Mouse (Mus musculus): ENCODE data around the gene Inhbe. TPM values are rescaled to one million over a fixed set of nuclear protein-coding genes. Genes with fewer than 3 reads are reported as not detected.

Gene Inhbe
- total and polyA plus RNA-seq, 2 experiments from 2014 or later, result not detected

- ATAC-seq (peak; percentile 12; the same call in 1 of the 2 replicates), DNase-seq (ENCODE audit: low spot score) (peak; percentile 75)
- Histone ChIP-seq H3K4me2 (ENCODE audit: low read depth, low read length) (peak overlapping the region; percentile 68), H3K27ac (peak overlapping the region; percentile 48; the same call in 1 of the 2 replicates), H3K4me3 (ENCODE audit: low read length) (peak overlapping the region; percentile 37), H3K27me3 (ENCODE audit: insufficient read depth, low read length) (peaks cover 13% of the 10 kb centered on the region; the same call in 1 of the 2 replicates), H3K36me3 (ENCODE audit: insufficient read depth, low read length) (no peaks in the 10 kb centered on the region), H3K9ac (replicated peaks; ENCODE audit: low read length) (peak overlapping the region; percentile 28; the same call in 1 of the 2 replicates), H3K4me1 (ENCODE audit: insufficient read depth, low read length) (peaks cover 11% of the 10 kb centered on the region), H3K9me3 (ENCODE audit: low read length) (no peaks in the 10 kb centered on the region)
- under 1% methylated on average over 40 of the region's 42 CpGs for WGBS
- no peak for TF ChIP-seq CTCF (IDR thresholded peaks at IDR 0.05; ENCODE audit: low read depth)
Measured at GRCm38 (mm10) chr10:127339683-127340576, 14.3 kb downstream of the Inhbe start.

GRCm38 (mm10) chr10:127338930-127339682, 15.1 kb downstream of the Inhbe start:
- peak overlapping the region; percentile 68 for H3K4me2 ChIP-seq (ENCODE audit: low read depth, low read length)

DNA sequence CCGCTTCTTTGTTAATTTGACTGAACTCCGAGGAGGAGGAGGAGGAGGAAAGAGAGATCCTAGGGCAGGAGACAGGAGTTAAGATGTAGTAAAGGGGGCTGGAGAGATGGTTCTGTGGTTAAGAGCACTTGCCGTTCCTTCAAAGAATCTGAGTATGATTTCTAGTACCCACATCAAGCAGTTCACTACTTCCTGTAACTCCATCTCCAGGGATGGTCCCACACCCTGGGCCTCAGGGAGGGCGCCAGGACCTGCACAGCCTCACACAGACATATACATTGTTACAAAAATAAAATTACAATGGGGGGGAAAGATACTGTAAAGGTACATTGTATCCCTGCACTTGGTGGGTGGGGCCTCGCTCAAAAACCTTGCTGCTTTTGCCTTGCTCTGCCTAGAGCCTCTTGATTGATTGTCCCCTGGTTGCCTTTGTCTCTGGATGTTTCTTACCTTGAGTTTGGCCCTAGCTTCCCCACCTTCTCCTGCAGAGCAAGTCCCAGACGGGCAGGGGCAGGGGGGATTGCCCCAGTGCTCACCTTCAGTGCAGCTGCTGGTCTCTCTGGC, 16.6 kb downstream of the Inhbe start:
- TF ChIP-seq CTCF (IDR thresholded peaks at IDR 0.05; ENCODE audit: low read depth), result no peak
- Histone ChIP-seq H3K9me3 (ENCODE audit: low read length) (no peaks in the 10 kb centered on the region), H3K9ac (replicated peaks; ENCODE audit: low read length) (no peak overlapping the region), H3K4me2 (ENCODE audit: low read depth, low read length) (no peak overlapping the region), H3K27ac (no peak overlapping the region), H3K36me3 (ENCODE audit: insufficient read depth, low read length) (no peaks in the 10 kb centered on the region), H3K4me1 (ENCODE audit: insufficient read depth, low read length) (peaks cover 11% of the 10 kb centered on the region), H3K4me3 (ENCODE audit: low read length) (no peak overlapping the region), H3K27me3 (ENCODE audit: insufficient read depth, low read length) (peaks cover 13% of the 10 kb centered on the region; the same call in 1 of the 2 replicates)
- 79% methylated on average over 6 of the region's 6 CpGs for WGBS
- DNase-seq (ENCODE audit: low spot score), result no peak
- ATAC-seq, result no peak

More at GRCm38 (mm10) chr10:127338930-127339682, 15.1 kb downstream of the Inhbe start:
- H3K36me3 ChIP-seq (ENCODE audit: insufficient read depth, low read length), result no peaks in the 10 kb centered on the region
- peak overlapping the region; percentile 37 for H3K4me3 ChIP-seq (ENCODE audit: low read length)
- H3K27ac ChIP-seq, result peak overlapping the region; percentile 48; the same call in 1 of the 2 replicates
- peak; percentile 95 for TF ChIP-seq CTCF (IDR thresholded peaks at IDR 0.05; ENCODE audit: low read depth)
- ATAC-seq (peak; percentile 84), DNase-seq (ENCODE audit: low spot score) (peak; percentile 96)
- no peaks in the 10 kb centered on the region for H3K9me3 ChIP-seq (ENCODE audit: low read length)
- under 1% methylated on average over 31 of the region's 31 CpGs for WGBS
- H3K27me3 ChIP-seq (ENCODE audit: insufficient read depth, low read length), result peaks cover 13% of the 10 kb centered on the region; the same call in 1 of the 2 replicates
- 0 out of 2 replicates have a peak overlapping the region, but pooled peaks have one; percentile 28 for H3K9ac ChIP-seq (replicated peaks; ENCODE audit: low read length)
- H3K4me1 ChIP-seq (ENCODE audit: insufficient read depth, low read length), result peaks cover 11% of the 10 kb centered on the region

GRCm38 (mm10) chr10:127336952-127337351, 17.3 kb downstream of the Inhbe start:
- WGBS, result 66% methylated on average over 5 of the region's 5 CpGs
- H3K36me3 ChIP-seq (ENCODE audit: insufficient read depth, low read length), result no peaks in the 10 kb centered on the region
- H3K9ac ChIP-seq (replicated peaks; ENCODE audit: low read length), result no peak overlapping the region
- H3K9me3 ChIP-seq (ENCODE audit: low read length), result no peaks in the 10 kb centered on the region
- TF ChIP-seq CTCF (IDR thresholded peaks at IDR 0.05; ENCODE audit: low read depth), result no peak
- H3K4me3 ChIP-seq (ENCODE audit: low read length), result no peak overlapping the region
- H3K27ac ChIP-seq, result no peak overlapping the region
- no peak for DNase-seq (ENCODE audit: low spot score)
- ATAC-seq, result no peak
- no peak overlapping the region for H3K4me2 ChIP-seq (ENCODE audit: low read depth, low read length)
- peaks cover 11% of the 10 kb centered on the region for H3K4me1 ChIP-seq (ENCODE audit: insufficient read depth, low read length)
- peaks cover 13% of the 10 kb centered on the region; the same call in 1 of the 2 replicates for H3K27me3 ChIP-seq (ENCODE audit: insufficient read depth, low read length)

GRCm38 (mm10) chr10:127335271-127335670, 18.9 kb downstream of the Inhbe start:
- 77% methylated on average over 1 of the region's 1 CpGs for WGBS
- H3K4me3 ChIP-seq (ENCODE audit: low read length), result no peak overlapping the region
- H3K9ac ChIP-seq (replicated peaks; ENCODE audit: low read length), result no peak overlapping the region
- peaks cover 4% of the 10 kb centered on the region; the same call in 1 of the 2 replicates for H3K27me3 ChIP-seq (ENCODE audit: insufficient read depth, low read length)
- H3K9me3 ChIP-seq (ENCODE audit: low read length), result no peaks in the 10 kb centered on the region
- DNase-seq (ENCODE audit: low spot score), result no peak
- peaks cover 8% of the 10 kb centered on the region for H3K4me1 ChIP-seq (ENCODE audit: insufficient read depth, low read length)
- H3K4me2 ChIP-seq (ENCODE audit: low read depth, low read length), result no peak overlapping the region
- no peak overlapping the region for H3K27ac ChIP-seq
- TF ChIP-seq CTCF (IDR thresholded peaks at IDR 0.05; ENCODE audit: low read depth), result peak; percentile 13; the same call in 1 of the 2 replicates
- no peak for ATAC-seq
- no peaks in the 10 kb centered on the region for H3K36me3 ChIP-seq (ENCODE audit: insufficient read depth, low read length)

GRCm38 (mm10) chr10:127333152-127333551, 21.1 kb downstream of the Inhbe start:
- 69% methylated on average over 5 of the region's 5 CpGs for WGBS
- H3K4me1 ChIP-seq (ENCODE audit: insufficient read depth, low read length), result no peaks in the 10 kb centered on the region
- no peaks in the 10 kb centered on the region for H3K36me3 ChIP-seq (ENCODE audit: insufficient read depth, low read length)
- TF ChIP-seq CTCF (IDR thresholded peaks at IDR 0.05; ENCODE audit: low read depth), result peak; percentile 43; the same call in 1 of the 2 replicates
- H3K4me2 ChIP-seq (ENCODE audit: low read depth, low read length), result no peak overlapping the region
- H3K27me3 ChIP-seq (ENCODE audit: insufficient read depth, low read length), result 0 out of 2 replicates have a peak, but pooled peaks cover 5% of the 10 kb centered on the region
- H3K27ac ChIP-seq, result no peak overlapping the region
- H3K9ac ChIP-seq (replicated peaks; ENCODE audit: low read length), result no peak overlapping the region
- H3K4me3 ChIP-seq (ENCODE audit: low read length), result no peak overlapping the region
- DNase-seq (ENCODE audit: low spot score) (no peak), ATAC-seq (no peak)
- no peaks in the 10 kb centered on the region for H3K9me3 ChIP-seq (ENCODE audit: low read length)

Measured in hindbrain, postnatal 0 days (tissue).